Mouse (Mus musculus) urinary bladder, adult 18-20 months (tissue): Measurements from ENCODE around the gene Gm21983.
A peak's percentile ranks its signal among the peaks of the same experiment; 100 is the strongest.

ENCODE experiments used
- DNase-seq, 2 experiments: peaks; one replicate each; pipeline ENCODE4 v3.0.0; 2022; ENCODE audit warnings: low spot score in 2 of 2, mixed read lengths in 2 of 2

Gm21983 gene

GRCm38 (mm10) chr7:27160921-27161320 lies 20.0 kb downstream of the Gm21983 start:
- no peak for DNase-seq

- DNase-seq, result peak; percentile 72 to 74
These were observed 21.0 kb downstream of the Gm21983 start for GRCm38 (mm10) chr7:27159882-27160281.

GRCm38 (mm10) chr7:27159256-27159655 lies 21.6 kb downstream of the Gm21983 start:
- no peak for DNase-seq

- no peak for DNase-seq
These were observed 22.7 kb downstream of the Gm21983 start for GRCm38 (mm10) chr7:27158171-27158570.

GRCm38 (mm10) chr7:27156005-27156404 lies 24.9 kb downstream of the Gm21983 start:
- DNase-seq, result no peak

GRCm38 (mm10) chr7:27153205-27153764 lies 27.6 kb downstream of the Gm21983 start, which contains the start of gene Cyp2t4:
TSS of gene Cyp2t4 (plus strand) at chr7:27153714.
- no peak for DNase-seq

GRCm38 (mm10) chr7:27136410-27136996 lies 44.4 kb downstream of the Gm21983 start:
- DNase-seq, result no peak

- DNase-seq, result no peak
These were observed 47.1 kb downstream of the Gm21983 start for GRCm38 (mm10) chr7:27133757-27134156.

GRCm38 (mm10) chr7:27133156-27133555 lies 47.7 kb downstream of the Gm21983 start:
- DNase-seq, result no peak

- peak in 1 of 2 experiments; percentile 23 for DNase-seq
These were observed 48.3 kb downstream of the Gm21983 start for GRCm38 (mm10) chr7:27132588-27132987.

- DNase-seq, result no peak
These were observed 49.5 kb downstream of the Gm21983 start for GRCm38 (mm10) chr7:27131387-27131786.

GRCm38 (mm10) chr7:27130521-27131370 lies 50.1 kb downstream of the Gm21983 start:
- DNase-seq, result no peak

GRCm38 (mm10) chr7:27129811-27130210 lies 51.1 kb downstream of the Gm21983 start:
- no peak for DNase-seq

GRCm38 (mm10) chr7:27128946-27129345 lies 51.9 kb downstream of the Gm21983 start:
- DNase-seq, result no peak

GRCm38 (mm10) chr7:27128162-27128561 lies 52.7 kb downstream of the Gm21983 start:
- DNase-seq, result peak; percentile 45 to 55

GRCm38 (mm10) chr7:27124969-27125368 lies 55.9 kb downstream of the Gm21983 start:
- no peak for DNase-seq

- no peak for DNase-seq
These were observed 56.5 kb downstream of the Gm21983 start for GRCm38 (mm10) chr7:27124305-27124832.

GRCm38 (mm10) chr7:27119676-27120075 lies 61.2 kb downstream of the Gm21983 start, which contains the start of gene Cyp2f2:
TSS of gene Cyp2f2 (plus strand) at chr7:27119909.
- DNase-seq, result no peak
